Mouse (Mus musculus): ENCODE results near the gene Sorcs1.

- TF ChIP-seq GATA1 (IDR thresholded peaks at IDR 0.05; ENCODE audit: borderline replicate concordance, low read length) (no peak), FLI1 (IDR thresholded peaks at IDR 0.05; ENCODE audit: low read length) (no peak)
These were observed 187.7 kb downstream of the Sorcs1 start for GRCm38 (mm10) chr19:50490721-50491120.
